Mouse (Mus musculus): ENCODE results near the gene Fkbpl.

The Fkbpl gene

DNA sequence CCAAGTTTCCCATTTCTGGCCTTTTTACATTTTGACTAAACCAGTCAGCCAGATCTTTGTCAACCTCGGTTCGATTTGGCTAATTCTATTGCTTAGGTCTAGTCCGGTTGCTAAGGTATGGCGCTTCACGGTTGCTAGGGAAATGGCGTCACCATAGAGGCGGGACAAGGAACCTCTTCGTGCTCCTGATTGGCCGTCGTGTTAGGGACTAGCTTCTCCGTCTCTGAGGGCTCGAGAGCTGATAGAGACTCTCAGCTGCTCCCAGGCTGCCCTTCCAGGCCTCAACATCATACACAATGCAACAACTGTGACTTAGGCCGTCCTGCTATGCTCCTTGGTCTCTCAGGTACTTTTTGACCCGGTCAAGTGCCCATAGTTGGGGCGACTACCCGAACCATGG lies at the start of gene Fkbpl:
Gene Fkbpl, plus strand, starts transcription at position 157 of the 400 bp plus-strand sequence.
- DNase-seq: peak; percentile 99

DNA sequence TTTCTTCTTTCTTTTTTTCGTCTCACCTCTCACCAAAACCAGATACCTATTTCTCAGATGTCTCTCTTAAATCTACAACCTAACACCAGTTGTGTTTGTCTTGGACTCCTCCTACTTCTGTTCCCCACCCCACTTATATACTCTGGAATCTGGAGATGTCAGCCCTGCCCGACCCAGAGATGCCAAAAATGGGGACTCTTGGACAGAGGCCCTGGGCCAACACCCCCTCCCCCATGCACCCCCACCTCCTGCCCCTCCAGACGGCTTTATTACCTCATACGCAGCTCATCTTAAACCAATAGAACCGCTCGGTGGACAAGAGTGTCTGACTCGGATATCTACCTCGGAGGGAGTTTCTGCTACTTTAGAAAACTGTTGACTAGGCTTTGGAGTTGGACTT lies 48.5 kb upstream of the Fkbpl start:
- no peak for DNase-seq

DNA sequence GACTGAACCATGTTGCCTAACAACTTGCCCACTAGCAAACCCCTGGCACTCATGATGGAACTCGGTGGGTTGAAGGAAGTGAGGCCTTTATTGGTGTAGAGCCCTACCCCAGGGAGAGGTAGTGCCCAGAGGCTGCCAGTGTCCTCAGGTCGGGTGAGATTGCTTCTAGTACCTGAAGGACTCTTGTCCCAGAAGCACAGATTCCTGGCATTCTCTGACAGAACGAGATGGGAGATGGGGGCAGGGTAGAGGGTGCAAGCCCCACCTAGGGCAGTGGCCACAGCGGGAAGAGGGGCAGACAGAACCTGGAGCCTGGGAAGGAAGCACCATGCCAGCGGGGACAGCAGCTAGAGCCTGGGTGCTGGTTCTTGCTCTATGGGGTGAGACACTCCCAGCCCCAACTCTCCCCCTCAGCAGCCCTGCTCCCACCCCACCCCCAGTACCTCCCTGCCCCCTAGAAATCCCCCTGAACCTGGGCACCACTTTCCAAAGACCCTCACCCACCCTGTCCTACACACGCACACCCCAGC lies 46.9 kb upstream of the Fkbpl start, which contains the start of gene Ager:
Gene Ager, plus strand, starts transcription at position 297 of the 530 bp plus-strand sequence.
- peak; percentile 35 for DNase-seq

DNA sequence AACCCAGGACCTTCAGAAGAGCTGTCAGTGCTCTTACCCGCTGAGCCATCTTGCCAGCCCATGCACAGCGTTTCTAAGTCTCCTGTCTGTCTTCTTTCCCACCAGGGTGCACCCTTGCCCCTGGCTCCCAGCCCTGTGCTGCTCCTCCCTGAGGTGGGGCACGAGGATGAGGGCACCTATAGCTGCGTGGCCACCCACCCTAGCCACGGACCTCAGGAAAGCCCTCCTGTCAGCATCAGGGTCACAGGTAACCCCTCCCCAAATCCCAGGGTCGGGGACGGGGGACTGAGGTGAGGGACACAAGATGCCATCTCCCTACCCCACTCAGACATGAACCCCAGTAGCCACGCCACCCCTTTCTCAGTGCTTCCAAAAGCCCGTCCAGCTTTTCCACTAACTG lies 44.7 kb upstream of the Fkbpl start:
- peak; percentile 44 for DNase-seq

DNA sequence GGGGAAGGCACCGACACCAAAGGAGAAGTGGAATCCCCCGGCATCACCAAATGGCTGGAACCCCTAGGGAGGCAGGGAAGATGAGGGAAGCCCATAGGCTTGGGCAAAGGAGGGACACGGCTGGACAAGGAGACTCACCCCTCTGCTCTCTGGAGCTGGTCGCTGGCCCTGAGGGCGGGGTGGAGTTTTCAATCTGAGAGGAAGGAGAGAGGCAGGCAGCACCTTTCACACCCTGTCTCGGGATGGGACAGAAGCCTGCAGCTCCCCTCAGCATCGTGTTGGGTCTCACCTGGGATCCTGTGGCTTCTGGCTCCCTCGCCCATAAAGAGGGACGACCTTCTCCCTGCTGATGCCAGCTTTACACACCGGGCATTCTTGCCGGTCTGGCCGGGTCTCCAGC lies 42.8 kb upstream of the Fkbpl start:
- no peak for DNase-seq

DNA sequence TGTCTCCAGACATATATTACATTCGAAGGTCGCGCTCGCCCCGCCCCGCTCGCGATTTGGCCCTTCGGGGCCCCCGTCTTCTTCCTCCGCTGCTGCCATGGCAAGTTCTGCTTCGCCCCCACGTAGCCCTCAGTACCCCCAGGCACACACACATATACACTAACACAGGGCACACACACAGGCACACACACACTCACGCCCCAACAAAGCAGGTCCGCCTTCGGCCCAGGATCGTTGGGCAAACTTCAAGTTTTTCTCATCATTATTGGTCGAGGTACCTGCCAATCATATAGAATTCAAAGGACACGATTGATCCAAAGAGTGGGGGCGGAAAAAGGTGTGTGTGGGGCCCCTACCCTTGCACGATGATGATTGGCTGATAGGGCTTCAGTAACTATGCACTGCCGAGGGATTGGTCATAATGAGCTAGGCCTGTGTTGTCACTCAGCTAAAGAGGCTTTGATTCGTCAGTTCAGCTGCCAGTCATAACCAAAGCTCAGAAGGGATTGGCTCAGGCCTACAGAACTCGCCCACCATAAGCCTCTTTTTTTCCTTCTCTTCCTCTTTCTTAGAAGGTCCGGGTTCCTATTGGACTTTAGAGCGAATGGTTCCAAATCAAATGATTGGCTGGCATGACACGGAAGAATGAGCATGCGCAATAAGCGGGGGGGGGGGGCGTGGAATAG lies 41.0 kb upstream of the Fkbpl start, which contains the start of gene Rnf5:
Gene Rnf5, minus strand, starts transcription at position 316 of the 686 bp plus-strand sequence.
- peak; percentile 100 for DNase-seq

DNA sequence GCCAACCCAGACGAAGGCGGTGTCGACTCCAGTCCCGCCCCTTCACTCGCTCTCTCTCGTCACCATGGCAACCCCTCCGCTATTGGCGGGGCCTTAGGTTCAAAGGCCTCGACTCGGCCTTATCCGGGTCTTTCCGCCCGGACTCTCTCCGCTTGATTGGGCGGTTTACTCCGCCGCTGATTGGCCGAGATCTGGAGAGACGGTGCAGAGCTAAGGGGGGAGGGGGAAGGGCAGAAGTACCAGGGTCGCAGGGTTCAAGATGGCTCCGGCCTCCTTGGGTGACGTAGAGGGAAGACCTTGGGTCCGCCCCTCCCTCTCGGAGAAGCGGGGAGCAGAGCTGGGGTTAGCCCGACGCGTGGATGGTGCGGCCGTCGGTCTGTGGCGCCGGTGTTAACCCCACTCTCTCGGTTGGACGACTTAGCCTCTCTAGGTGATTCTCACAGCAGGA lies 40.5 kb upstream of the Fkbpl start, which contains the start of gene Agpat1:
Gene Agpat1, plus strand, starts transcription at position 202 of the 448 bp plus-strand sequence.
- peak; percentile 99 for DNase-seq

DNA sequence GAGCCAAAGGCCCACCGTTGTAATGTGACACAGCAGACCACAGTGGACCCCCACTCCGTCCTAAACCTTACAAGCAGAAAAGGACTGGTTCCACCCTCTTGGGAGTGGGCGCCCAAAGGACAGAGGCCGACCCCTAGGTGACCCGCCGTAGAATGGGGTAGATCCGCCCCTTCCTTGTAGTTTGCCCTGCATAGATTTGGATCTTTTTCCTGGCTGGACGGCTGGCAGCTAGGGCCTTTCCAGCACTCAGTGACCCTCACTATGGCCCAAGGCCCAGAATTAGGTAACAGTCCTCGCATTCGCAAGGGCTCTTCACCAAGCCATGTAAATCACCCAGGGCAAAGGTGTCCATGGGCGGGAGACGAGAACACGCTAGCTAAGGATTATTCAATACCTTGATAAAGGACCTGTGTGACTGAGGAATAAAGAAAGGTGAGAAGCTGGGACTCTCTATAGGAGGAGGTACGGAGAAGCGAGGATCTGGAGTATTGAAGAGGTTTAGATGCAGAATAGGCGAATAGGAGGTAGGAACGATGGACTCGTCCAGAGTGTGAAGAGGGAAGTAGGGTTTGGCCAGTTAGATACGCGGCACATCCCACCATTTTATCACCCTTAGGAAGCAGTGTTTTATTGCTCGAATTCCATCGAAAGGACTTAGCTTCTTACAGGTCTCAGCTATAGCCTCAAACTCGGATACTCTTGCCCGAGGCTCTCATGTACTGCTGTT lies 39.9 kb upstream of the Fkbpl start:
- DNase-seq: no peak

DNA sequence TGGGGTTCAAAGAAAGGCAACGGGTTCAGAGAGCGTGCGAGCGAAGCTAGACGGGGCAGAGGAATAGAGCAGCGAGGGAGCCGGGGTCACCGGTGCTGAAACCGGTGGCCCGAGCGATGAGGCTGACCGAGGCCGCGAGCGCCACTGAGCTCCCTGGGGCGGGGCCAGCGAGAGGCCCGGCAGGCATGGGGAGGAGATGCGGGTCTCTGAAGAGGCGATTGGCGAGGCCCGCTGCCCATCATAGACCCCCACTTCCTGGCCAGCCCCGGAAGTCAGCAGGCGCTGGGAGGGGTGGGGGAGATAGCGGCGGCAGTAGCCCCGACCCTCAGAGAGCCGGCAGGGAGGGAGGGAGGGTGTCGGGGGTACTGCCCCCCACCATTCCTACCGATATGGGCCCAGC lies 39.0 kb upstream of the Fkbpl start:
- DNase-seq: peak; percentile 95

DNA sequence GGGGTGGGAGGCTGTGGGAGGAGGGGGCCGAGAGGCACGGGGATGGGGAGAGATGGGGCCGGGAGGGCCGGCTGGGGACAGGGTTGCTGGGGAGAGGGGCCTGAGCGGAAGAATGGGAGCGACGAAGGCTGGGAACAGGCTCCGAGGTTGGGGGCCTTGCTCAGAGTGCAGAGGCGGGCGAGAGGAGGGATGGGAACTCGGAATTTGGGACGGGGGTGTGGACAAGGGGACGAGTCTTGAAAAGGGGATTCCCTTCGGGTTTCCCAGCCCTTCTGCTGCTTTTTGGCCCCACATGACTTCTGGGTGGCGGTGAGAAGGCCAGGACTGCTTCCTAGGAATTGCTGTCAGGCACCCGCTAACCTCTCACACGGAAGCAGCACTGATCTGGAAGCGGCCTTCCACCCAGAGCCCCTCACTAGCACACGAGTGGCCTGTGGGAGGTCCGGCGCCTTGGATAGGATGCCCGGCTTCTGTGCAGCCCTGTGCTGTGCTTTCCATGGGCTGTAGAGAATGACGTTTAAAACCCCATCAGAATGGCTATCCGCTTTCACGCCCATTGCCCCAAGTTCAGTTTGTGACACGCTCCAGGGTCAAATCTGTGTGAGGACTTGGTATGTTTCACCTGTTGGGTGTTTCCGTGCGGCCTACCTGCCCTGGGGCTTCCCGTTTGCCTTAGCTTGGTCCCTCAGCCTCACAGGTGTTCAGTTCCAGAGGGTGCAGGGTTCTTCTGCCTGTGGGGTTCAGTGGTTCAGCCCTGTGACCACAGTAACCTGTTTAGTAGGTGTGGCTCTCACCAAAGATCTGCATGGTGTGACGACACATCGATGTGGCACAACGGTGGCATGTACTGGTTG lies 38.2 kb upstream of the Fkbpl start:
- peak; percentile 59 for DNase-seq

DNA sequence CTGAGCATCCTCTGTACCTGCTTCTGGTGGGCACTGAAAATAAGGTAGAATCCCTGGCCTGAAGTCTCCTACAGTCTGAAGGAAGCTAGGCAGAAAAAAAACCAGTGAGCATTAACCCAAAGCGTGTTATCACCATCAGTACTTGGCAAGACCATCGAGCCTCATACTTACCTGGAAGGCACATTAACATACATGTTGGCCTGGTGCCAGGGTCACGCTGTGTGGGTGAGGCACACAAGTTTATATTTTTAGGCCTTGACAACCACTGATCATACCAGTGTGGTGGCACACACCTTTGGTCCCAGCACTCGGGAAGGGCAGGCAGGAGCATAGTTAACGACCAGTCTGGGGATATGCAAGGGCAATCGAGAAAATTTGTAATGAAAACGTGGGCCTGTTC lies 36.6 kb upstream of the Fkbpl start:
- DNase-seq: peak; percentile 72

DNA sequence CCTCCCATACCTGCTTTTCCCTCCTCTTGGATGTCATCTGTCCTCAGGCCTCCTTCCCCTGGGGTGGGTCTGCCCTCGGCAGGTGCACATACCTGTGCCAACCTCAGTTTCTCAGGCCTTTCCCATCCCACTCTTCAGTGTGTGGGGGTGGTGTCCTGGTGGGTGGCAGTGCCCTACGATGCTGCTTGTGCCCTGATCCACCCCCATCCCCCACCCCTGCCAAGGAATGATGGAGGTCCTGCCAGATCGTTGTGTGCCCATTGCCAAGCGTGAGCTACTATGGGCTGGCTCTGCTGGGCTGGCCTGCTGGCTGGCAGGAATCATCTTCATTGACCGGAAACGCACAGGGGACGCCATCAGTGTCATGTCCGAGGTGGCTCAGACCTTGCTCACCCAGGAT lies 33.5 kb upstream of the Fkbpl start:
- DNase-seq: no peak

DNA sequence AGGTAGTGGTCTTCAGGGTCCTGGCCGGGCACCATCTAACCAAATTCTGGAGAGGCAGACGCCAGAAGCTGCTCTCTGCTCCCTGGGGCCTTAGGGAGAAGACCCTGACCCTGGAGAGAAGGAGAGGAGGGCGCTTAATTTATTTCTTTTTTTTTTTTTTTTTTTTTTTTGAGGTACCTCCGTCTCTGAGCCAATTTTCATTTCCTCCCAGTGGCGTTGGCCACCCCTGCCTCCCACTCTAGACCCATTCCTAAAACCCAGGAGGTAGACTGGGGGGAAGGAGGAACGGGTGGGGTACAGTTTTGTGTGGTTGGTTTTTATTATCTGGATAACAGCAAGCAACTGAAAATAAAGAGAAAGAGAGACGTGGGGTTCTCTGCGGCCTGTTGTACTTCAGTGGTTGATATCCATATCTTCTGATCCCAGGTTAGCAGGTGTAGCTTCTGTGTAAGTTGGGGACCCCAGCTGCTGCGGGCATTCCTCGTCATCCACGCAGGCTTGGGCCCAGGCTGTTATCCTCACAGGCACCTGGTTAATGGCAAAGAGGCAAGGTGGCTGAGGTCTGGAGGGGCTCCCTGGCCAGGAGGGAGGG lies 31.4 kb upstream of the Fkbpl start:
- DNase-seq: no peak

DNA sequence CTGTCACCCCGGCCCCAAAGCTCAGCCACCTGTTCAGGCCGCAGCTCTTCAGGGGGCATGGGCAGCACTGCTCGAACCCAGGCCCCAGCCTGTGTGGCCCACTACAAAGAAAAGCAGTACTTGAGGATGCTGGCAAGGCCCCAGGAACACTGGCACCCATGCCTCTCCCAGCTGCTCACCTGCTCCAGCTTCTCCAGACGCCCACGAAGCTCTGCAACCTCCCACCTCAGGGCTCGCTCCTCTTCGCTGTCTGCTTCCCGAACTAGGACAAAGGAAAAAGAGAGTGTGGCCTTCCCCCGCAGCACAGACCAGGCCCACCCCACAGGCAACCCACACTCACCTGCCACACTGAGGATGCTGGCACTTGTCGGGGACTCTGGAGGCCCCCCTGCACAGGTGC lies 30.7 kb upstream of the Fkbpl start:
- DNase-seq: no peak

DNA sequence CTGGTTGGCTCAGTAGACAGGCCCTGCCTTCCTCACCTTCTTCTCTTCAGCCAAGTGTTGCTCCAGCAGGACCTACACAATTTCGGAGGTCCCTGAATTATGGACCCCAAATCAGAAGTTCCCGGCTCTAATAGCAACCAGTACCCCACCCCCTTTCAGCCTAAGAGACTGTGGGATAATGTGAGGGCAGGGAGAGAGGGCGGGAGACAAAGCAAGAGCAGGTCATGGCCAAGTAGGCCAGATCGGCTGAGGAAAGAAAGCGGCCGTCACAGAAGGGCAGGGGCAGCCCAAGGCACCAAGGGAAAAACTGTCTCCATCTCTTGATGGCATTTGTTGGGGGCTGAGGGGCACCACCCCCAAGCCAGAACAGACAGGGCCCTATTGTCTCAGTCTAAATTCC lies 28.7 kb upstream of the Fkbpl start, which contains the start of gene Egfl8:
Gene Egfl8, minus strand, starts transcription at position 101 of the 400 bp plus-strand sequence.
- DNase-seq: no peak

DNA sequence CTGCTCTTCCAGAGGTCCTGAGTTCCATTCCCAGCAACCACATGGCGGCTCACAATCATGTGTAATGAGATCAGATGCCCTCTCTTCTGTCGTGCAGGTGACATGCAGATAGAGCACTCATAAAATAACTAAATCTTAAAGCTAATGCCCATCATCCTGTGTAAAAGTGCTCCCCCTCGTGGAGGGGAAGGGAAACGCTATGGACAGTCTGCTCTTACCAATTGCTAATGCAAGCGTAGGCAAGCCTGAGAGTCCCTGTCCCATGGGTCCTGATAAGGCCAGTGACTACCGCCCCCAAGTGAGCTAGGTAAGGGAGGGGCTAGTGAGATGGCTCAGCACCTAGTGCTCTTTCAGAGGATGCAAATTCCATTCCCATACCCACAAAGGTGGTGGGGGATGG lies 25.6 kb upstream of the Fkbpl start:
- DNase-seq: peak; percentile 77

DNA sequence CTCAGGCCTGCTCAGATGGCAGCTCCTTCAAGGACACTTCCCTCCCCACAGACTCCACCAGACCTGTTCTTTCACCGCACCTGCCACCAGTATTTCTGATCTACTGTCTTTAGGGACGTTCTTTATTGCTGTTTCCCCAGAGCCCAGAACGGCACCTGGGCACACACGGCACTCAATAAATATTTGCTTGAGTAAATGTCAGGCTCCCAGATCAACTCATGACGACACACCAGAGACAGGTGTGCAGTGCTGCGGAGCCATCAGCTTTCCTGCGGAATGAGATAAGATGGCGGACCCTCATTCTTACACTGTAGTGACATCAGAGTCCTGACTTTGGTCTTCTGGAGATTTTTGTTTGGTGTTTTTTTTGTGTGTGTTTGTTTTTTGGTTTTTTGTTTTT lies 23.6 kb upstream of the Fkbpl start:
- DNase-seq: no peak

DNA sequence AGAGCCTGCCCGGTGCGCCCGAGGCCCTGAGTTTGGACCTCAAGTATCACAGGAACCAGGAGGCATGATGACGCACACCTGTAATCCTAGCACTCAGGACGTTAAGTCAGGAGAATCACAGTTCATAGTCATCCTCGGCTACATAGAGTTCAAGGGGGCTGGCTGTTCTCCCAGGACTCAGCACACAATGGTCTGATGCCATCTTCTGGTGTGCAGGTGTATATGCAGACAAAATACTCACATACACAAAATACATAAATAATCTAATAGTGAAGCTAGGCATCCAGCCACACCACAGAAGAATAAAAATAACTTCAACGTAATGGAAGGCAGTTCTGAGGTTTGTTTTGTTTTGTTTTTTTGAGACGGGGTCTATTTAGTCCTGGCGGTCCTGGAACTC lies 21.4 kb upstream of the Fkbpl start:
- no peak for DNase-seq

DNA sequence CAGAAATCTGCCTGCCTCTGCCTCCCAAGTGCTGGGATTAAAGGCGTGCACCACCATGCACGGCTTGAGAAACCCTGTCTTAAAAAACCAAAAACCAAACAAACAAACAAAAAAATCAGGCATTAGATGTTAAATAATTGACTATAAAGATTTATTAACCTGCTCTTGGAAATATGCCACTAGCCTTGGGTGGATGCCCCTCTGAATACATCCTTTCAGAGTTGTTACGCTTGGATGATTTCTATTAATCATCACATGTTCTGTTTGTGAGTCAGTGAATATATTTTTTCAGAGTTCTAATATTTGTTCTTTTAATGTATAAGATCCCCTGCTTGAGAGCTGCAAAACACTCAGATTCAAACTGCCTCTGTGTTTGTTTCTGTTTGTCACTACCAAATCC lies 19.6 kb upstream of the Fkbpl start:
- DNase-seq: no peak

DNA sequence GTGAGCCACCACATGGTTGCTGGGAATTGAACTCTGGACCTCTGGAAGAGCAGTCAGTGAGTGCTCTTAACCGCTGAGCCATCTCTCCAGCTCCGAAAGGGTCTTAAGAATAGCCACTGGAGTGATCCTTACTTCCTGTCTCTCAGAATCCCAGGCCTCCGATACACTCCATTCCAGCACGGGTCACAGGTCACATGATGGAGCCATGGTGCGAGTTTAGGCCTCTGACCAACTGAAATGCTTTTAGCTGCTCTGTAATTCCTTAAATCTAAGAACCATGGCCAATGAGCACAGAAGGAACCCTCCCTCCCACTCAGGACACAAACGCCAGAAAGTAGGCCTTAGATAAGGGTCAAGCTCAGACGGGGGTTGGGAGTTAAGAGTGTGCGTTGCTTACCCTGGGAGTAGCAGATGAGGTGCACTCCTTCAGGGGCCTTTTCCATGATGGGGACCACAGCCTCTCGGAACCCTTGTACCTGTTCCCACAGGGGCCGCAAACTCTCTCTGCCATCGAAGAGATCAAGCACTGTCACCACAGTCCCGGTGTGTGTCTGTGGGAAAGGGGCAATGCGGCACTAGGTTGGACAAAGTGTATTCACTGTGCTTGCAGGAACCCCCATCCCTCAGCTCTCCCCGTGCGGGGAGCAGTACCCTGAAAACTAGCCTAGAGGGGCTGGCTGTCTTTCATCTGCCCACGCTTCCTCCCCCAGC lies 18.3 kb upstream of the Fkbpl start:
- peak; percentile 68 for DNase-seq

DNA sequence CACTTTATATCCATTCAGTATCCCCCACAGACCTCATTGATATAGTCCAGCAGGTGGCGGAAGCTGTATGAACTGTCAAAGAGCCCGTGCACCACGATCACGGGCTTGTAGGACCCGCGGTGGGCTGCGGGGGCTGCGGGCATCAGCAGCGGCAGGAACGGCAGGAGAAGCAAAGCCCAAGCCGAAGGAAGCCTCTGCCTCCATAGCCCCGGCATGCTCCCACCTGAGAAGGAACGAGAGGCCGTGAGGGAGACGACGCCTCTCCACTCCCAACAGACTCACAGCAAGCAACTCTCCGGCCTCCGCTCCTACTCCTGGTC lies 17.8 kb upstream of the Fkbpl start:
- DNase-seq: no peak
